In the genomic region with DNA sequence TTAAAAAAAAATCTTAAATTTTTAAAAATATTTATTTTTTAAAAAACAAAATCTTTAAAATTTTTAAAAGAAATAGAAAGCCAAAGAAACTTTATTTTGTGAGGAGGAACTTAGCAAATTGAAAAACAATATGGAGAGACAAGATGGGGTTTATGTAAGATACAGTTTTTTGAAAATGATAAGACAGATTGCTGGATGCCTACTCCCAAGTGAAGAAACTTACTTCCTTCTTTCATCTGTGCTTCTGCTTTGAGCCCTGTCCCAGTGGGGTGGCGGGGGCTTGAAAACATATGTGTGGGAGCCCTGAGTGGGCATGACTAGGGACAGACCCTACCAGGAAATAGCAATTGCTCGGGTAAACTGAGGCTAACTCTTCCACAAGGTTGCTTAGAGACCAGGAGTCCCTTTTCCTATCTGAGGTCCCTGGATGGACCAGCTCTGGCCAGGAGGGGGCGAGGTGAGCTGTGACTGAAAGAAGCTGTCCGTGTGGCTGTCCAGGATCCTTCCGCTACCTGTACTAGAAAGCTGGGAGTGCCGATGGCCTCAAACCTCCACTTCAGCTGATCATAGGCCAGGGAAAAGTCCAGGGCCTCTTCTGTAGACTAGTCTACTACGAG, we compare ENCODE assay signal across 8 mouse cellular contexts. TPM values are rescaled to one million over a fixed set of nuclear protein-coding genes. Genes with fewer than 3 reads are reported as not detected.
DNase-seq lines count a peak whose midpoint lies in the region; TF ChIP-seq lines count a peak whose summit lies in the region.

No protein-coding gene starts in this region.

- H3K27ac ChIP-seq in CH12.LX (ENCODE audit: insufficient read depth, low read depth) = no peak overlapping the region

- H3K36me3 ChIP-seq in CH12.LX (replicated peaks in 1 of 2; ENCODE audit: control insufficient read depth in 1 of 2, insufficient read depth in 1 of 2, low read length in 1 of 2) = peaks cover 0 to 5% of the 10 kb centered on the region in 2 experiments
- H3K36me3 ChIP-seq in megakaryocyte, embryonic 14.5 days (replicated peaks; ENCODE audit: low read length) = peaks cover 4% of the 10 kb centered on the region
- no peaks in the 10 kb centered on the region for H3K36me3 ChIP-seq in splenic B cell, adult 2 months (ENCODE audit: control insufficient read depth, insufficient read depth, low read length, poor library complexity, severe bottlenecking)

- dilution Hi-C loops in CH12.LX (cut with MboI; ENCODE audit: extremely low pct_ligation_motif_present, extremely low pct_unique_long_range_greater_than_20kb, low sequenced_read_pairs) = no loop called here

- peaks cover 27% of the 10 kb centered on the region for H3K79me2 ChIP-seq in CH12.LX (replicated peaks; ENCODE audit: control insufficient read depth, extremely low read depth, insufficient read depth, poor library complexity, severe bottlenecking)

- no peak for TF ChIP-seq EP300 in CH12.LX (IDR thresholded peaks at IDR 0.05; ENCODE audit: low read length)

- H3K9me3 ChIP-seq in CH12.LX (replicated peaks; ENCODE audit: low read length) = no peaks in the 10 kb centered on the region
- no peaks in the 10 kb centered on the region for H3K9me3 ChIP-seq in megakaryocyte, embryonic 14.5 days

- in situ Hi-C loops in CH12.LX (cut with MboI; ENCODE audit: low pct_ligation_motif_present, low pct_unique_long_range_greater_than_20kb, low sequenced_read_pairs) = no loop called here

- TF ChIP-seq POLR2A in CH12.LX (IDR thresholded peaks at IDR 0.05; ENCODE audit: low read depth, low read length) = no peak

- peak; percentile 70 to 90 for TF ChIP-seq CTCF in CH12.LX (conservative IDR thresholded peaks at IDR 0.05 in 1 of 2, IDR thresholded peaks at IDR 0.05 in 1 of 2; ENCODE audit: low read depth in 2 of 2, low read length in 2 of 2)

- no peaks in the 10 kb centered on the region for H3K27me3 ChIP-seq in CH12.LX (replicated peaks)
- peaks cover 21% of the 10 kb centered on the region for H3K27me3 ChIP-seq in megakaryocyte, embryonic 14.5 days (replicated peaks)
- H3K27me3 ChIP-seq in splenic B cell, adult 2 months (ENCODE audit: control insufficient read depth, insufficient read depth, low read length, poor library complexity, severe bottlenecking) = no peaks in the 10 kb centered on the region

- no peak overlapping the region for H3K9ac ChIP-seq in CH12.LX (ENCODE audit: insufficient read depth, low read depth)

- H3K4me1 ChIP-seq in CH12.LX (ENCODE audit: control insufficient read depth in 1 of 2, insufficient read depth in 2 of 2) = peaks cover 5 to 33% of the 10 kb centered on the region in 2 experiments; a peak in 3 of 4 replicates
- peaks cover 44% of the 10 kb centered on the region for H3K4me1 ChIP-seq in megakaryocyte, embryonic 14.5 days

- DNase-seq in heart, adult 11 months = peak; percentile 96
- DNase-seq in heart, postnatal 25 days (ENCODE audit: low spot score) = no peak
- DNase-seq in CH12.LX (ENCODE audit: extremely low read depth) = peak; percentile 71
- peak; percentile 70 to 73 for DNase-seq in cerebellum, adult 18-20 months
- peak; percentile 56 for DNase-seq in gastrocnemius, postnatal 14 days
- peak; percentile 57 to 70 for DNase-seq in layer of hippocampus, postnatal 10 days (ENCODE audit: low spot score in 2 of 2)
- peak; percentile 68 for DNase-seq in splenic B cell, adult 2 months (ENCODE audit: low read depth, low spot score)

- H3K4me3 ChIP-seq in CH12.LX (replicated peaks in 1 of 3; ENCODE audit: low read depth in 2 of 3, low read length in 2 of 3, poor library complexity in 1 of 3) = no peak overlapping the region
- peak overlapping the region; percentile 33 for H3K4me3 ChIP-seq in megakaryocyte, embryonic 14.5 days (replicated peaks)

- peak overlapping the region; percentile 44 for H3K4me2 ChIP-seq in CH12.LX (ENCODE audit: insufficient read depth, low read depth, poor library complexity, severe bottlenecking)

- intact Hi-C loops in heart, postnatal 25 days (cut with DNase I) = no loop called here
- intact Hi-C loops in gastrocnemius, postnatal 14 days (cut with DNase I; ENCODE audit: low total_unique reads) = loop anchor here (2.0 to 10.0 kb wide), 2 partner anchors 69 to 255 kb away; no protein-coding TSS in a partner anchor

- peak; percentile 63 for TF ChIP-seq RAD21 in CH12.LX (IDR thresholded peaks at IDR 0.05; ENCODE audit: low read depth, low read length)

TF ChIP-seq in CH12.LX, 34 proteins besides CTCF, POLR2A, EP300 and RAD21:
- peak; percentile 17; the same call in 1 of the 2 replicates for TF ChIP-seq HCFC1 (IDR thresholded peaks at IDR 0.05; ENCODE audit: low read depth, low read length)
- TF ChIP-seq IRF4 (IDR thresholded peaks at IDR 0.05; ENCODE audit: low read depth, low read length) = peak; percentile 56; the same call in 1 of the 2 replicates
- peak; percentile 40; the same call in 1 of the 2 replicates for TF ChIP-seq NELFE (IDR thresholded peaks at IDR 0.05; ENCODE audit: low read depth, low read length)
- TF ChIP-seq ELF1 (IDR thresholded peaks at IDR 0.05; ENCODE audit: low read depth, low read length) = peak; percentile 48; the same call in 1 of the 2 replicates
- TF ChIP-seq RCOR1 (conservative IDR thresholded peaks at IDR 0.05; ENCODE audit: low read depth, low read length) = no peak
- peak; percentile 67 for TF ChIP-seq SMC3 (IDR thresholded peaks at IDR 0.05; ENCODE audit: low read depth, low read length)
- TF ChIP-seq SIN3A (IDR thresholded peaks at IDR 0.05; ENCODE audit: low read length) = 0 out of 2 replicates have a peak, but pooled peaks have one; percentile 33
- no peak for TF ChIP-seq UBTF (IDR thresholded peaks at IDR 0.05; ENCODE audit: low read depth, low read length)
- peak; percentile 11; the same call in 1 of the 2 replicates for TF ChIP-seq MEF2A (IDR thresholded peaks at IDR 0.05; ENCODE audit: borderline replicate concordance, low read depth, low read length)
- no peak; the same call in 1 of the 2 replicates for TF ChIP-seq NRF1 (IDR thresholded peaks at IDR 0.05; ENCODE audit: low read depth, low read length)
- 0 out of 2 replicates have a peak, but pooled peaks have one; percentile 7 for TF ChIP-seq BHLHE40 (IDR thresholded peaks at IDR 0.05; ENCODE audit: low read depth, low read length)

RNA-seq across cellular contexts. Expression of gene Arf1, which starts 2.2 kb away (rescaled TPM):
- total RNA-seq in heart, postnatal 25 days (2021) = 100 to 1,000 TPM; 252 to 265 TPM
- 509 and 590 TPM in 2 replicates for total RNA-seq in CH12.LX (2012; rRNA removed)
- total RNA-seq in CH12.LX (2014; rRNA removed) = 475 and 498 TPM in 2 replicates
- 680 and 733 TPM in 2 replicates for polyA plus RNA-seq in CH12.LX (2012; ENCODE audit: insufficient read length, low read depth)
- total RNA-seq in gastrocnemius, postnatal 14 days (2021) = 100 to 1,000 TPM; 195 to 207 TPM
- total RNA-seq in layer of hippocampus, postnatal 10 days (2021) = 100 to 1,000 TPM; 445 to 470 TPM
- polyA plus RNA-seq in megakaryocyte, embryonic 14.5 days (2012; ENCODE audit: insufficient read depth, low replicate concordance) = 222 and 240 TPM in 2 replicates

RNA-seq across cellular contexts. Expression of gene 2310033P09Rik, which starts 22.1 kb away (rescaled TPM):
- total RNA-seq in heart, postnatal 25 days (2021) = 1 to 10 TPM; 8.3 to 8.7 TPM
- 15.3 and 18.2 TPM in 2 replicates for total RNA-seq in CH12.LX (2012; rRNA removed)
- total RNA-seq in CH12.LX (2014; rRNA removed) = 7.9 and 8.6 TPM in 2 replicates
- polyA plus RNA-seq in CH12.LX (2012; ENCODE audit: insufficient read length, low read depth) = 44.1 and 50.2 TPM in 2 replicates
- 1 to 10 TPM; 4.1 to 4.6 TPM for total RNA-seq in gastrocnemius, postnatal 14 days (2021)
- total RNA-seq in layer of hippocampus, postnatal 10 days (2021) = 10 to 100 TPM; 24.7 to 25.5 TPM
- 11.5 and 33.5 TPM in 2 replicates for polyA plus RNA-seq in megakaryocyte, embryonic 14.5 days (2012; ENCODE audit: insufficient read depth, low replicate concordance)

RNA-seq across cellular contexts. Expression of gene Mrpl55, which starts 28.0 kb away (rescaled TPM):
- total RNA-seq in heart, postnatal 25 days (2021) = 100 to 1,000 TPM; 118 to 122 TPM
- total RNA-seq in CH12.LX (2012; rRNA removed) = 74.4 and 80.4 TPM in 2 replicates
- 81.1 and 92.9 TPM in 2 replicates for total RNA-seq in CH12.LX (2014; rRNA removed)
- polyA plus RNA-seq in CH12.LX (2012; ENCODE audit: insufficient read length, low read depth) = 72.0 and 88.2 TPM in 2 replicates
- total RNA-seq in gastrocnemius, postnatal 14 days (2021) = 10 to 100 TPM; 36.6 to 44.3 TPM
- 10 to 100 TPM; 39.6 to 40.9 TPM for total RNA-seq in layer of hippocampus, postnatal 10 days (2021)
- polyA plus RNA-seq in megakaryocyte, embryonic 14.5 days (2012; ENCODE audit: insufficient read depth, low replicate concordance) = 22.0 and 34.5 TPM in 2 replicates

RNA-seq across cellular contexts. Expression of gene Guk1, which starts 38.2 kb away (rescaled TPM):
- 10 to 100 TPM; 85.4 to 92.6 TPM for total RNA-seq in heart, postnatal 25 days (2021)
- 148 and 149 TPM in 2 replicates for total RNA-seq in CH12.LX (2012; rRNA removed)
- 130 and 148 TPM in 2 replicates for total RNA-seq in CH12.LX (2014; rRNA removed)
- polyA plus RNA-seq in CH12.LX (2012; ENCODE audit: insufficient read length, low read depth) = 111 and 139 TPM in 2 replicates
- total RNA-seq in gastrocnemius, postnatal 14 days (2021) = 10 to 100 TPM; 17.1 to 20.2 TPM
- total RNA-seq in layer of hippocampus, postnatal 10 days (2021) = 100 to 1,000 TPM; 123 to 125 TPM
- 19.3 TPM in 1 of 2 replicates, not detected in the other for polyA plus RNA-seq in megakaryocyte, embryonic 14.5 days (2012; ENCODE audit: insufficient read depth, low replicate concordance)

RNA-seq across cellular contexts. Expression of gene Gjc2, which starts 47.2 kb away (rescaled TPM):
- total RNA-seq in heart, postnatal 25 days (2021) = 1 to 10 TPM in 1 of 2 experiments, under 1 TPM in 1; 0.98 to 1.5 TPM
- total RNA-seq in CH12.LX (2012; rRNA removed) = 0.08 TPM in 1 of 2 replicates, not detected in the other
- 0.13 TPM in 1 of 2 replicates, not detected in the other for total RNA-seq in CH12.LX (2014; rRNA removed)
- not detected in 2 replicates for polyA plus RNA-seq in CH12.LX (2012; ENCODE audit: insufficient read length, low read depth)
- under 1 TPM; 0.27 to 0.62 TPM for total RNA-seq in gastrocnemius, postnatal 14 days (2021)
- total RNA-seq in layer of hippocampus, postnatal 10 days (2021) = 1 to 10 TPM; 1.8 to 2.8 TPM
- 0.03 TPM in 1 of 2 replicates, not detected in the other for polyA plus RNA-seq in megakaryocyte, embryonic 14.5 days (2012; ENCODE audit: insufficient read depth, low replicate concordance)
